ENCODE assay signal across 16 mouse cellular contexts in genomic region chr1:185893421-185893820, GRCm38 (mm10).
"Had no signal": no experiment of that assay in that cellular context is flagged by ENCODE, and none has a peak within 500 bp of the region (broad histone marks: within the 10 kb centered on the region; RNA-seq: fewer than 3 reads in every experiment).

No protein-coding gene starts in this region.

- H3K9me3 ChIP-seq: midbrain, embryonic 10.5 days; midbrain, embryonic 12.5 days; neural tube, embryonic 12.5 days; stomach, embryonic 15.5 days had no signal

- DNase-seq: lung, adult 18-20 months; lung, embryonic 14.5 days; lung, postnatal 10 days; lung, postnatal 4 days; midbrain, embryonic 14.5 days; right cerebral cortex, postnatal 14 days; thymus, adult 2 months; thymus, postnatal 25 days; thymus, postnatal 4 days had no signal

- ATAC-seq: midbrain, embryonic 16.5 days had no signal

- H3K9ac ChIP-seq: lung, embryonic 14.5 days; midbrain, embryonic 12.5 days; neural tube, embryonic 12.5 days; stomach, embryonic 15.5 days had no signal

- H3K4me3 ChIP-seq: midbrain, embryonic 10.5 days; midbrain, embryonic 12.5 days; myocyte; neural tube, embryonic 12.5 days; stomach, embryonic 15.5 days had no signal

- H3K4me1 ChIP-seq: midbrain, embryonic 12.5 days; neural tube, embryonic 12.5 days; stomach, embryonic 15.5 days had no signal

- H3K27ac ChIP-seq: midbrain, embryonic 10.5 days; midbrain, embryonic 12.5 days; neural tube, embryonic 12.5 days; stomach, embryonic 15.5 days; stomach, postnatal 0 days had no signal

- H3K4me2 ChIP-seq: lung, embryonic 14.5 days; midbrain, embryonic 12.5 days; neural tube, embryonic 12.5 days; stomach, embryonic 15.5 days had no signal

- H3K36me3 ChIP-seq: midbrain, embryonic 10.5 days; midbrain, embryonic 12.5 days; neural tube, embryonic 12.5 days; stomach, embryonic 15.5 days had no signal

- H3K27me3 ChIP-seq: midbrain, embryonic 12.5 days; neural tube, embryonic 12.5 days; stomach, embryonic 15.5 days had no signal
